Mouse (Mus musculus): Measurements from ENCODE around the gene Lin28b. TPM values are rescaled to one million over a fixed set of nuclear protein-coding genes. Genes with fewer than 3 reads are reported as not detected.

The Lin28b gene
- 0.72 and 0.92 TPM in 2 replicates for polyA plus RNA-seq (2015; fragmentation: Nextera tagmentation; extraction: Ambion mirVana)

GRCm38 (mm10) chr10:45485761-45486602, at the start of gene Lin28b:
TSS of gene Lin28b (minus strand) at chr10:45486395.
- H3K9ac ChIP-seq, result peak within 1 kb of the TSS; percentile 19; the same call in 1 of the 2 replicates
- H3K4me1 ChIP-seq, result peaks cover 13% of the 10 kb centered on the region
- peak within 1 kb of the TSS; percentile 100 for H3K4me2 ChIP-seq
- peaks cover 38% of the 10 kb centered on the region for H3K27me3 ChIP-seq
- WGBS, result 1% methylated on average over 94 of the region's 139 CpGs
- H3K4me3 ChIP-seq, result peak within 1 kb of the TSS; percentile 58
- ATAC-seq (ENCODE audit: borderline replicate concordance, extremely low read depth, low FRiP score, low TSS enrichment), result peak; percentile 95
- no peaks in the 10 kb centered on the region for H3K36me3 ChIP-seq
- no peak within 1 kb of the TSS for H3K27ac ChIP-seq
- H3K9me3 ChIP-seq, result no peaks in the 10 kb centered on the region

GRCm38 (mm10) chr10:45511764-45512163, 25.6 kb upstream of the Lin28b start:
- Histone ChIP-seq H3K9ac (no peak overlapping the region), H3K4me3 (no peak overlapping the region), H3K27ac (no peak overlapping the region), H3K27me3 (no peaks in the 10 kb centered on the region), H3K9me3 (no peaks in the 10 kb centered on the region), H3K4me2 (no peak overlapping the region), H3K4me1 (no peaks in the 10 kb centered on the region), H3K36me3 (no peaks in the 10 kb centered on the region)
- 44% methylated on average over 2 of the region's 2 CpGs for WGBS
- no peak for ATAC-seq (ENCODE audit: borderline replicate concordance, extremely low read depth, low FRiP score, low TSS enrichment)

- Histone ChIP-seq H3K4me3 (no peak overlapping the region), H3K4me2 (no peak overlapping the region), H3K9me3 (no peaks in the 10 kb centered on the region), H3K27ac (no peak overlapping the region), H3K4me1 (no peaks in the 10 kb centered on the region), H3K9ac (no peak overlapping the region), H3K36me3 (no peaks in the 10 kb centered on the region), H3K27me3 (no peaks in the 10 kb centered on the region)
- no peak for ATAC-seq (ENCODE audit: borderline replicate concordance, extremely low read depth, low FRiP score, low TSS enrichment)
- 66% methylated on average over 3 of the region's 3 CpGs for WGBS
Measured at GRCm38 (mm10) chr10:45510662-45511061, 24.5 kb upstream of the Lin28b start.

GRCm38 (mm10) chr10:45500259-45500658, 14.1 kb upstream of the Lin28b start:
- Histone ChIP-seq H3K4me3 (no peak overlapping the region), H3K9ac (no peak overlapping the region), H3K4me1 (no peaks in the 10 kb centered on the region), H3K27me3 (no peaks in the 10 kb centered on the region), H3K27ac (no peak overlapping the region), H3K4me2 (no peak overlapping the region), H3K9me3 (no peaks in the 10 kb centered on the region), H3K36me3 (no peaks in the 10 kb centered on the region)
- 90% methylated on average over 1 of the region's 1 CpGs for WGBS
- ATAC-seq (ENCODE audit: borderline replicate concordance, extremely low read depth, low FRiP score, low TSS enrichment), result no peak

GRCm38 (mm10) chr10:45486603-45486946, 380 bp upstream of the Lin28b start:
- Histone ChIP-seq H3K9ac (peak overlapping the region; percentile 19; the same call in 1 of the 2 replicates), H3K27ac (no peak overlapping the region), H3K4me3 (peak overlapping the region; percentile 58), H3K9me3 (no peaks in the 10 kb centered on the region), H3K4me2 (peak overlapping the region; percentile 100), H3K36me3 (no peaks in the 10 kb centered on the region), H3K27me3 (peaks cover 41% of the 10 kb centered on the region), H3K4me1 (peaks cover 13% of the 10 kb centered on the region)
- ATAC-seq (ENCODE audit: borderline replicate concordance, extremely low read depth, low FRiP score, low TSS enrichment), result peak; percentile 35; the same call in 1 of the 2 replicates
- under 1% methylated on average over 33 of the region's 40 CpGs for WGBS

GRCm38 (mm10) chr10:45485226-45485760, 902 bp downstream of the Lin28b start:
- H3K9ac ChIP-seq, result no peak overlapping the region
- 3% methylated on average over 32 of the region's 32 CpGs for WGBS
- peaks cover 38% of the 10 kb centered on the region for H3K27me3 ChIP-seq
- peak overlapping the region; percentile 58 for H3K4me3 ChIP-seq
- H3K4me2 ChIP-seq, result peak overlapping the region; percentile 100
- no peak for ATAC-seq (ENCODE audit: borderline replicate concordance, extremely low read depth, low FRiP score, low TSS enrichment)
- H3K27ac ChIP-seq, result no peak overlapping the region
- peaks cover 13% of the 10 kb centered on the region for H3K4me1 ChIP-seq
- no peaks in the 10 kb centered on the region for H3K36me3 ChIP-seq
- no peaks in the 10 kb centered on the region for H3K9me3 ChIP-seq

- 41% methylated on average over 2 of the region's 2 CpGs for WGBS
- H3K27ac ChIP-seq, result no peak overlapping the region
- no peak for ATAC-seq (ENCODE audit: borderline replicate concordance, extremely low read depth, low FRiP score, low TSS enrichment)
Measured at GRCm38 (mm10) chr10:45483210-45483609, 3.0 kb downstream of the Lin28b start.

GRCm38 (mm10) chr10:45473663-45474333, 12.4 kb downstream of the Lin28b start:
- Histone ChIP-seq H3K4me2 (peak overlapping the region; percentile 41), H3K4me3 (peak overlapping the region; percentile 21), H3K36me3 (no peaks in the 10 kb centered on the region), H3K4me1 (peaks cover 6% of the 10 kb centered on the region; the same call in 1 of the 2 replicates), H3K9me3 (no peaks in the 10 kb centered on the region), H3K9ac (no peak overlapping the region), H3K27me3 (peaks cover 47% of the 10 kb centered on the region), H3K27ac (no peak overlapping the region)
- 3% methylated on average over 21 of the region's 21 CpGs for WGBS
- no peak for ATAC-seq (ENCODE audit: borderline replicate concordance, extremely low read depth, low FRiP score, low TSS enrichment)

More at GRCm38 (mm10) chr10:45483210-45483609, 3.0 kb downstream of the Lin28b start:
- Histone ChIP-seq H3K9me3 (no peaks in the 10 kb centered on the region), H3K4me3 (no peak overlapping the region), H3K4me2 (no peak overlapping the region), H3K36me3 (no peaks in the 10 kb centered on the region), H3K4me1 (peaks cover 13% of the 10 kb centered on the region), H3K27me3 (peaks cover 31% of the 10 kb centered on the region), H3K9ac (no peak overlapping the region)

GRCm38 (mm10) chr10:45473143-45473484, 13.1 kb downstream of the Lin28b start:
- 4% methylated on average over 5 of the region's 5 CpGs for whole genome bisulfite sequencing
- H3K4me2 ChIP-seq, result peak overlapping the region; percentile 20; the same call in 1 of the 2 replicates

GRCm38 (mm10) chr10:45472431-45473142, 13.6 kb downstream of the Lin28b start:
- Histone ChIP-seq H3K9me3 (no peaks in the 10 kb centered on the region), H3K4me3 (no peak overlapping the region)

More at GRCm38 (mm10) chr10:45473143-45473484, 13.1 kb downstream of the Lin28b start:
- no peak overlapping the region for H3K27ac ChIP-seq
- no peak for ATAC-seq (ENCODE audit: borderline replicate concordance, extremely low read depth, low FRiP score, low TSS enrichment)
- no peak overlapping the region for H3K4me3 ChIP-seq
- peaks cover 47% of the 10 kb centered on the region for H3K27me3 ChIP-seq
- peaks cover 6% of the 10 kb centered on the region; the same call in 1 of the 2 replicates for H3K4me1 ChIP-seq
- H3K36me3 ChIP-seq, result no peaks in the 10 kb centered on the region
- no peaks in the 10 kb centered on the region for H3K9me3 ChIP-seq
- no peak overlapping the region for H3K9ac ChIP-seq

GRCm38 (mm10) chr10:45471321-45471720, 14.9 kb downstream of the Lin28b start:
- Histone ChIP-seq H3K9me3 (no peaks in the 10 kb centered on the region), H3K4me1 (peaks cover 6% of the 10 kb centered on the region; the same call in 1 of the 2 replicates), H3K4me3 (no peak overlapping the region), H3K27me3 (peaks cover 47% of the 10 kb centered on the region), H3K9ac (no peak overlapping the region), H3K4me2 (no peak overlapping the region; the same call in 1 of the 2 replicates), H3K27ac (no peak overlapping the region), H3K36me3 (no peaks in the 10 kb centered on the region)
- no peak for ATAC-seq (ENCODE audit: borderline replicate concordance, extremely low read depth, low FRiP score, low TSS enrichment)
- WGBS, result 18% methylated on average over 3 of the region's 3 CpGs

More at GRCm38 (mm10) chr10:45472431-45473142, 13.6 kb downstream of the Lin28b start:
- Histone ChIP-seq H3K9ac (no peak overlapping the region), H3K36me3 (no peaks in the 10 kb centered on the region), H3K27ac (no peak overlapping the region), H3K4me2 (no peak overlapping the region), H3K4me1 (peaks cover 6% of the 10 kb centered on the region; the same call in 1 of the 2 replicates), H3K27me3 (peaks cover 47% of the 10 kb centered on the region)
- ATAC-seq (ENCODE audit: borderline replicate concordance, extremely low read depth, low FRiP score, low TSS enrichment), result no peak
- 10% methylated on average over 6 of the region's 6 CpGs for WGBS

All from lung, embryonic 15.5 days (tissue).